Mouse (Mus musculus): ENCODE results near the gene Cabin1.

GRCm38 (mm10) chr10:75804217-75804616 is 40.1 kb upstream of the Cabin1 start:
- TF ChIP-seq CTCF (IDR thresholded peaks at IDR 0.05; ENCODE audit: low read depth) (no peak), EP300 (IDR thresholded peaks at IDR 0.05; ENCODE audit: low read depth) (no peak)
